Mouse (Mus musculus) bone marrow, adult 2 months (tissue): ENCODE data around the gene Arhgef17.

Experiments
- CTCF ChIP-seq: fragments of 200-500 bp; IDR thresholded peaks from 2 replicates; pipeline ENCODE4 v1.5.1; 2011; ENCODE audit warnings: low read length, control low read depth; ENCODE audit not compliant: control insufficient read depth, insufficient read depth
- POLR2A ChIP-seq: fragments of 200-500 bp; IDR thresholded peaks from 2 replicates; pipeline ENCODE4 v1.6.1; 2011; ENCODE audit warnings: low read depth, mild to moderate bottlenecking, control low read depth, low read length, borderline replicate concordance; ENCODE audit not compliant: control insufficient read depth

GRCm38 (mm10) chr7:100876293-100876692 is 55.6 kb downstream of the Arhgef17 start:
- TF ChIP-seq CTCF (no peak), POLR2A (no peak)
